Mouse (Mus musculus): ENCODE measurements at regions not wholly inside any gene's neighbourhood (a gene's known extent, or its start where the extent isn't known, plus 50 kb on each side); places are given as distances from the start of the nearest gene placed in this dataset.

GRCm38 (mm10) chr15:88505491-88506119 lies 94.5 kb upstream of the Zdhhc25 start:
- Histone ChIP-seq H3K4me1 (replicated peaks) (no peaks in the 10 kb centered on the region), H3K36me3 (no peaks in the 10 kb centered on the region), H3K27me3 (no peaks in the 10 kb centered on the region), H3K4me3 (no peak overlapping the region), H3K9ac (no peak overlapping the region), H3K4me2 (no peak overlapping the region), H3K27ac (replicated peaks) (no peak overlapping the region), H3K9me3 (no peaks in the 10 kb centered on the region)
- 57% methylated on average over 13 of the region's 13 CpGs for WGBS
- no peak for ATAC-seq (ENCODE audit: low read depth)

- H3K4me1 ChIP-seq (replicated peaks): no peaks in the 10 kb centered on the region
- no peak for ATAC-seq (ENCODE audit: low read depth)
- H3K36me3 ChIP-seq: no peaks in the 10 kb centered on the region
- H3K9me3 ChIP-seq: no peaks in the 10 kb centered on the region
- 84% methylated on average over 2 of the region's 2 CpGs for WGBS
- no peaks in the 10 kb centered on the region for H3K27me3 ChIP-seq
- H3K9ac ChIP-seq: no peak overlapping the region
- no peak overlapping the region for H3K4me2 ChIP-seq
- H3K4me3 ChIP-seq: no peak overlapping the region
- H3K27ac ChIP-seq (replicated peaks): no peak overlapping the region
Observed at GRCm38 (mm10) chr15:88507886-88508285, 92.2 kb upstream of the Zdhhc25 start.

- Histone ChIP-seq H3K27ac (replicated peaks) (no peak overlapping the region), H3K4me3 (no peak overlapping the region), H3K9me3 (no peaks in the 10 kb centered on the region), H3K27me3 (no peaks in the 10 kb centered on the region), H3K36me3 (no peaks in the 10 kb centered on the region), H3K4me1 (replicated peaks) (no peaks in the 10 kb centered on the region), H3K4me2 (no peak overlapping the region), H3K9ac (no peak overlapping the region)
- no peak for ATAC-seq (ENCODE audit: low read depth)
- WGBS: 86% methylated on average over 6 of the region's 6 CpGs
Observed at GRCm38 (mm10) chr15:88508971-88509370, 91.1 kb upstream of the Zdhhc25 start.

- no peaks in the 10 kb centered on the region for H3K36me3 ChIP-seq
- no peaks in the 10 kb centered on the region for H3K9me3 ChIP-seq
- no peak overlapping the region for H3K4me2 ChIP-seq
- H3K27me3 ChIP-seq: no peaks in the 10 kb centered on the region
- H3K9ac ChIP-seq: no peak overlapping the region
- no peak overlapping the region for H3K4me3 ChIP-seq
- H3K27ac ChIP-seq (replicated peaks): no peak overlapping the region
- ATAC-seq (ENCODE audit: low read depth): no peak
- no peaks in the 10 kb centered on the region for H3K4me1 ChIP-seq (replicated peaks)
- 67% methylated on average over 2 of the region's 2 CpGs for WGBS
Observed at GRCm38 (mm10) chr15:88509626-88510025, 90.5 kb upstream of the Zdhhc25 start.

- Histone ChIP-seq H3K27ac (replicated peaks) (no peak overlapping the region), H3K9ac (no peak overlapping the region), H3K4me2 (no peak overlapping the region), H3K36me3 (no peaks in the 10 kb centered on the region), H3K4me1 (replicated peaks) (no peaks in the 10 kb centered on the region), H3K27me3 (no peaks in the 10 kb centered on the region), H3K4me3 (no peak overlapping the region), H3K9me3 (no peaks in the 10 kb centered on the region)
- WGBS: 95% methylated on average over 5 of the region's 5 CpGs
- no peak for ATAC-seq (ENCODE audit: low read depth)
Observed at GRCm38 (mm10) chr15:88514091-88514490, 86.0 kb upstream of the Zdhhc25 start.

GRCm38 (mm10) chr15:88531218-88531617 lies 68.9 kb upstream of the Zdhhc25 start:
- Histone ChIP-seq H3K27ac (replicated peaks) (no peak overlapping the region), H3K9ac (no peak overlapping the region), H3K36me3 (no peaks in the 10 kb centered on the region), H3K4me1 (replicated peaks) (peaks cover 24% of the 10 kb centered on the region), H3K4me2 (no peak overlapping the region), H3K9me3 (peaks cover 4% of the 10 kb centered on the region; the same call in 1 of the 2 replicates), H3K27me3 (no peaks in the 10 kb centered on the region; the same call in 1 of the 2 replicates), H3K4me3 (no peak overlapping the region)
- 90% methylated on average over 1 of the region's 1 CpGs for WGBS
- no peak for ATAC-seq (ENCODE audit: low read depth)

- Histone ChIP-seq H3K9me3 (peaks cover 4% of the 10 kb centered on the region; the same call in 1 of the 2 replicates), H3K27me3 (no peaks in the 10 kb centered on the region; the same call in 1 of the 2 replicates), H3K9ac (no peak overlapping the region), H3K4me1 (replicated peaks) (peaks cover 24% of the 10 kb centered on the region), H3K27ac (replicated peaks) (0 out of 2 replicates have a peak overlapping the region, but pooled peaks have one; percentile 9), H3K4me3 (no peak overlapping the region), H3K36me3 (no peaks in the 10 kb centered on the region), H3K4me2 (no peak overlapping the region)
- peak; percentile 47; the same call in 1 of the 2 replicates for ATAC-seq (ENCODE audit: low read depth)
- 21% methylated on average over 5 of the region's 5 CpGs for WGBS
Observed at GRCm38 (mm10) chr15:88532008-88532407, 68.1 kb upstream of the Zdhhc25 start.

GRCm38 (mm10) chr15:88533354-88533753 lies 66.7 kb upstream of the Zdhhc25 start:
- Histone ChIP-seq H3K27me3 (no peaks in the 10 kb centered on the region; the same call in 1 of the 2 replicates), H3K4me3 (no peak overlapping the region), H3K27ac (replicated peaks) (no peak overlapping the region), H3K4me1 (replicated peaks) (peaks cover 24% of the 10 kb centered on the region), H3K4me2 (no peak overlapping the region), H3K9me3 (peaks cover 4% of the 10 kb centered on the region; the same call in 1 of the 2 replicates), H3K36me3 (no peaks in the 10 kb centered on the region), H3K9ac (no peak overlapping the region)
- no peak for ATAC-seq (ENCODE audit: low read depth)
- 46% methylated on average over 7 of the region's 7 CpGs for WGBS

GRCm38 (mm10) chr15:88535516-88535915 lies 64.6 kb upstream of the Zdhhc25 start:
- Histone ChIP-seq H3K4me3 (no peak overlapping the region), H3K27ac (replicated peaks) (no peak overlapping the region), H3K36me3 (no peaks in the 10 kb centered on the region), H3K4me2 (no peak overlapping the region), H3K9ac (no peak overlapping the region), H3K9me3 (peaks cover 4% of the 10 kb centered on the region; the same call in 1 of the 2 replicates), H3K27me3 (no peaks in the 10 kb centered on the region; the same call in 1 of the 2 replicates), H3K4me1 (replicated peaks) (peaks cover 24% of the 10 kb centered on the region)
- WGBS: 67% methylated on average over 2 of the region's 2 CpGs
- no peak for ATAC-seq (ENCODE audit: low read depth)

- no peak overlapping the region for H3K4me3 ChIP-seq
- H3K4me1 ChIP-seq (replicated peaks): peaks cover 17% of the 10 kb centered on the region
- H3K36me3 ChIP-seq: no peaks in the 10 kb centered on the region
- 25% methylated on average over 10 of the region's 10 CpGs for WGBS
- peak; percentile 65; the same call in 1 of the 2 replicates for ATAC-seq (ENCODE audit: low read depth)
- no peak overlapping the region for H3K9ac ChIP-seq
- H3K27me3 ChIP-seq: no peaks in the 10 kb centered on the region; the same call in 1 of the 2 replicates
- no peak overlapping the region for H3K27ac ChIP-seq (replicated peaks)
- H3K4me2 ChIP-seq: no peak overlapping the region
- H3K9me3 ChIP-seq: no peaks in the 10 kb centered on the region
Observed at GRCm38 (mm10) chr15:88537190-88537589, 62.9 kb upstream of the Zdhhc25 start.

- H3K9ac ChIP-seq: no peak overlapping the region
- 0 out of 2 replicates have a peak, but pooled peaks cover 2% of the 10 kb centered on the region for H3K4me1 ChIP-seq (replicated peaks)
- no peaks in the 10 kb centered on the region for H3K27me3 ChIP-seq
- WGBS: 74% methylated on average over 2 of the region's 2 CpGs
- H3K4me2 ChIP-seq: no peak overlapping the region
- no peak overlapping the region for H3K27ac ChIP-seq (replicated peaks)
- ATAC-seq (ENCODE audit: low read depth): no peak
- H3K36me3 ChIP-seq: no peaks in the 10 kb centered on the region
- peaks cover 6% of the 10 kb centered on the region; the same call in 1 of the 2 replicates for H3K9me3 ChIP-seq
- no peak overlapping the region for H3K4me3 ChIP-seq
Observed at GRCm38 (mm10) chr15:88542567-88542966, 57.5 kb upstream of the Zdhhc25 start.

- no peaks in the 10 kb centered on the region for H3K36me3 ChIP-seq
- no peak for ATAC-seq (ENCODE audit: low read depth)
- H3K9ac ChIP-seq: no peak overlapping the region
- H3K9me3 ChIP-seq: peaks cover 6% of the 10 kb centered on the region; the same call in 1 of the 2 replicates
- no peak overlapping the region for H3K4me3 ChIP-seq
- no peak overlapping the region for H3K27ac ChIP-seq (replicated peaks)
- 73% methylated on average over 5 of the region's 5 CpGs for WGBS
- no peaks in the 10 kb centered on the region for H3K27me3 ChIP-seq
- H3K4me2 ChIP-seq: no peak overlapping the region
- H3K4me1 ChIP-seq (replicated peaks): 0 out of 2 replicates have a peak, but pooled peaks cover 2% of the 10 kb centered on the region
Observed at GRCm38 (mm10) chr15:88544216-88544615, 55.9 kb upstream of the Zdhhc25 start.

GRCm38 (mm10) chr15:88548261-88548660 lies 51.8 kb upstream of the Zdhhc25 start:
- ATAC-seq (ENCODE audit: low read depth): no peak
- Histone ChIP-seq H3K4me2 (no peak overlapping the region), H3K4me3 (no peak overlapping the region), H3K9ac (no peak overlapping the region), H3K9me3 (peaks cover 6% of the 10 kb centered on the region; the same call in 1 of the 2 replicates), H3K36me3 (no peaks in the 10 kb centered on the region), H3K4me1 (replicated peaks) (no peaks in the 10 kb centered on the region), H3K27me3 (no peaks in the 10 kb centered on the region), H3K27ac (replicated peaks) (no peak overlapping the region)
- 67% methylated on average over 6 of the region's 6 CpGs for WGBS

Measured in neural tube, embryonic 13.5 days (tissue).